Mouse (Mus musculus) stomach, postnatal 0 days (tissue): ENCODE results near the gene Gm29776.

Source experiments
- CTCF ChIP-seq: IDR thresholded peaks from 2 replicates; pipeline ENCODE4 v1.5.1; 2016; ENCODE audit warnings: antibody characterized with exemption, low read depth, mild to moderate bottlenecking, moderate library complexity
- EP300 ChIP-seq: optimal IDR thresholded peaks from 2 replicates; pipeline ENCODE3; 2016; ENCODE audit warnings: antibody characterized with exemption

GRCm38 (mm10) chr14:54744473-54744872 lies 45.8 kb upstream of the Gm29776 start:
- TF ChIP-seq EP300: no peak
- no peak for TF ChIP-seq CTCF
